Mouse (Mus musculus) olfactory bulb, adult 2 months (tissue): ENCODE data around the gene Cic. TPM values are rescaled to one million over a fixed set of nuclear protein-coding genes. Genes with fewer than 3 reads are reported as not detected.
A peak's percentile ranks its signal among the peaks of the same experiment; 100 is the strongest.
"Not testable (repeated sequence)": the region's sequence is repeated elsewhere in the genome, so short reads cannot be mapped to it uniquely, and the experiment has no call there.

ENCODE experiments used
- H3K27ac ChIP-seq: fragments of 200-500 bp; 2 replicates; pipeline ENCODE4 v1.5.1; 2012; ENCODE audit warnings: low read depth, low read length; ENCODE audit not compliant: insufficient read depth
- H3K4me1 ChIP-seq: fragments of 200-500 bp; 2 replicates; pipeline ENCODE4 v1.6.1; 2012; ENCODE audit warnings: low read length; ENCODE audit not compliant: control insufficient read depth, insufficient read depth
- H3K4me3 ChIP-seq: fragments of 200-500 bp; 2 replicates; pipeline ENCODE4 v1.5.1; 2012; ENCODE audit warnings: mild to moderate bottlenecking, low read depth, low read length, moderate library complexity; ENCODE audit not compliant: insufficient read depth
- CTCF ChIP-seq: fragments of 200-500 bp; IDR thresholded peaks from 2 replicates; pipeline ENCODE4 v1.5.1; 2012; ENCODE audit warnings: low read depth, mild to moderate bottlenecking, low read length, moderate library complexity; ENCODE audit not compliant: insufficient read depth
- POLR2A ChIP-seq: fragments of 200-500 bp; IDR thresholded peaks from 2 replicates; pipeline ENCODE4 v1.6.1; 2012; ENCODE audit warnings: mild to moderate bottlenecking, low read depth, low read length, moderate library complexity; ENCODE audit not compliant: insufficient read depth
- WGBS: fragments of 180-500 bp; shearing (Covaris S2); methylation state at CpG from one replicate; pipeline ENCODE4 v1.1.7; 2018; 5-methylcytosine and 5-hydroxymethylcytosine counted together
- polyA plus RNA-seq: library from polyadenylated mRNA; stranded (reverse); fragments of >200 nt; gene quantifications from 2 replicates; pipeline ENCODE4 v1.2.4, GENCODE M21; 2012; ENCODE audit warnings: low replicate concordance; ENCODE audit not compliant: missing spikeins, insufficient read depth, insufficient read length

The Cic gene
- polyA plus RNA-seq, 1 experiment = 41.9 TPM

- H3K4me1 ChIP-seq = peaks cover 46% of the 10 kb centered on the region
- TF ChIP-seq POLR2A (no peak), CTCF (no peak)
- WGBS = under 1% methylated on average over 60 of the region's 73 CpGs
These were observed 18.0 kb upstream of the Cic start for GRCm38 (mm10) chr7:25249314-25250140.

GRCm38 (mm10) chr7:25250141-25250972, 17.1 kb upstream of the Cic start, which contains the start of gene Erf:
Gene Erf (minus strand): TSS chr7:25250761.
- Histone ChIP-seq H3K4me3 (peak within 1 kb of the TSS; percentile 87), H3K27ac (peak within 1 kb of the TSS; percentile 98), H3K4me1 (peaks cover 38% of the 10 kb centered on the region)
- TF ChIP-seq CTCF (no peak), POLR2A (peak; percentile 92)
- under 1% methylated on average over 70 of the region's 81 CpGs for WGBS

More at GRCm38 (mm10) chr7:25249314-25250140, 18.0 kb upstream of the Cic start:
- Histone ChIP-seq H3K4me3 (peak overlapping the region; percentile 87), H3K27ac (peak overlapping the region; percentile 98)

- TF ChIP-seq POLR2A (no peak), CTCF (no peak)
These were observed 16.3 kb upstream of the Cic start for GRCm38 (mm10) chr7:25251071-25251791.

GRCm38 (mm10) chr7:25251822-25252221, 15.7 kb upstream of the Cic start:
- Histone ChIP-seq H3K4me3 (peak overlapping the region; percentile 46), H3K4me1 (peaks cover 23% of the 10 kb centered on the region), H3K27ac (peak overlapping the region; percentile 98)
- 5% methylated on average over 8 of the region's 8 CpGs for WGBS
- TF ChIP-seq CTCF = no peak
- no peak for TF ChIP-seq POLR2A

More at GRCm38 (mm10) chr7:25251071-25251791, 16.3 kb upstream of the Cic start:
- H3K27ac ChIP-seq = peak overlapping the region; percentile 98
- WGBS = under 1% methylated on average over 22 of the region's 22 CpGs
- peaks cover 29% of the 10 kb centered on the region for H3K4me1 ChIP-seq
- H3K4me3 ChIP-seq = peak overlapping the region; percentile 46

- 72% methylated on average over 1 of the region's 1 CpGs for WGBS
- H3K4me1 ChIP-seq = peaks cover under 1% of the 10 kb centered on the region
These were observed 5.6 kb upstream of the Cic start for GRCm38 (mm10) chr7:25261896-25262295.

GRCm38 (mm10) chr7:25263968-25264870, 3.3 kb upstream of the Cic start:
- TF ChIP-seq POLR2A (no peak), CTCF (no peak)

More at GRCm38 (mm10) chr7:25261896-25262295, 5.6 kb upstream of the Cic start:
- Histone ChIP-seq H3K4me3 (no peak overlapping the region), H3K27ac (no peak overlapping the region)
- TF ChIP-seq POLR2A (no peak), CTCF (no peak)

GRCm38 (mm10) chr7:25265743-25266142, 1.8 kb upstream of the Cic start:
- WGBS = 92% methylated on average over 5 of the region's 5 CpGs
- not testable (repeated sequence) for H3K27ac ChIP-seq, H3K4me3 ChIP-seq
- peaks cover 22% of the 10 kb centered on the region for H3K4me1 ChIP-seq

More at GRCm38 (mm10) chr7:25263968-25264870, 3.3 kb upstream of the Cic start:
- H3K4me1 ChIP-seq = peaks cover 7% of the 10 kb centered on the region
- 58% methylated on average over 17 of the region's 17 CpGs for WGBS
- no peak overlapping the region for H3K27ac ChIP-seq
- no peak overlapping the region for H3K4me3 ChIP-seq
